ENCODE assay signal across 9 mouse cellular contexts in genomic region chr16:6348581-6349241, GRCm38 (mm10).
DNase-seq lines count a peak whose midpoint lies in the region; ATAC-seq lines count a peak whose summit lies in the region.
"Had no signal": no experiment of that assay in that cellular context is flagged by ENCODE, and none has a peak within 500 bp of the region (broad histone marks: within the 10 kb centered on the region; RNA-seq: fewer than 3 reads in every experiment).

No protein-coding gene starts in this region.

- no peaks in the 10 kb centered on the region; the same call in 1 of the 2 replicates for H3K4me1 ChIP-seq in lung, embryonic 16.5 days (replicated peaks; ENCODE audit: control insufficient read depth, insufficient read depth, low read length)
- peaks cover 11% of the 10 kb centered on the region for H3K4me1 ChIP-seq in heart, embryonic 13.5 days
- no peaks in the 10 kb centered on the region; the same call in 1 of the 2 replicates for H3K4me1 ChIP-seq in neural tube, embryonic 11.5 days (ENCODE audit: control insufficient read depth, insufficient read depth, low read length)

- peak; percentile 71 for ATAC-seq in lung, embryonic 16.5 days (ENCODE audit: low read depth)
- ATAC-seq in heart, embryonic 13.5 days (ENCODE audit: extremely low read depth, insufficient number of reproducible peaks, low FRiP score, low TSS enrichment) = no peak
- ATAC-seq in neural tube, embryonic 11.5 days (ENCODE audit: insufficient read depth, low FRiP score, low TSS enrichment) = peak; percentile 80

- H3K9me3 ChIP-seq in lung, embryonic 16.5 days (ENCODE audit: control insufficient read depth, low read length) = no peaks in the 10 kb centered on the region
- H3K9me3 ChIP-seq in heart, embryonic 13.5 days = no peaks in the 10 kb centered on the region
- H3K9me3 ChIP-seq in neural tube, embryonic 11.5 days (ENCODE audit: control insufficient read depth, low read length) = no peaks in the 10 kb centered on the region

- peaks cover 25% of the 10 kb centered on the region for H3K27me3 ChIP-seq in lung, embryonic 16.5 days (ENCODE audit: control insufficient read depth, insufficient read depth, low read depth, low read length)
- peaks cover 67% of the 10 kb centered on the region for H3K27me3 ChIP-seq in heart, embryonic 13.5 days (replicated peaks)
- peaks cover 24% of the 10 kb centered on the region for H3K27me3 ChIP-seq in neural tube, embryonic 11.5 days (ENCODE audit: control insufficient read depth, insufficient read depth, low read length)

- no peak overlapping the region for H3K9ac ChIP-seq in lung, embryonic 16.5 days (ENCODE audit: low read length)
- peak overlapping the region; percentile 25; the same call in 1 of the 2 replicates for H3K9ac ChIP-seq in heart, embryonic 13.5 days
- H3K9ac ChIP-seq in neural tube, embryonic 11.5 days (ENCODE audit: low read length) = peak overlapping the region; percentile 50

- peak overlapping the region; percentile 54 for H3K4me2 ChIP-seq in lung, embryonic 16.5 days (ENCODE audit: low read depth, low read length)
- H3K4me2 ChIP-seq in heart, embryonic 13.5 days = peak overlapping the region; percentile 66
- peak overlapping the region; percentile 71 for H3K4me2 ChIP-seq in neural tube, embryonic 11.5 days (ENCODE audit: low read depth)

- H3K4me3 ChIP-seq in lung, embryonic 16.5 days (ENCODE audit: low read length) = peak overlapping the region; percentile 34
- H3K4me3 ChIP-seq in heart, embryonic 13.5 days = peak overlapping the region; percentile 42
- peak overlapping the region; percentile 34 for H3K4me3 ChIP-seq in neural tube, embryonic 11.5 days (ENCODE audit: low read depth, low read length)

- H3K36me3 ChIP-seq in lung, embryonic 16.5 days (ENCODE audit: control insufficient read depth, insufficient read depth, low read length) = no peaks in the 10 kb centered on the region
- no peaks in the 10 kb centered on the region for H3K36me3 ChIP-seq in heart, embryonic 13.5 days
- no peaks in the 10 kb centered on the region for H3K36me3 ChIP-seq in neural tube, embryonic 11.5 days (ENCODE audit: control insufficient read depth, insufficient read depth, low read length)

- DNase-seq in lung, adult 18-20 months = no peak
- peak; percentile 76 to 77 for DNase-seq in cerebellum, postnatal 36 days
- DNase-seq in left cerebral cortex, adult 8-10 months (ENCODE audit: low spot score in 2 of 2) = peak; percentile 63 to 80
- DNase-seq in neural tube, embryonic 11.5 days (ENCODE audit: low spot score) = peak; percentile 70
- no peak for DNase-seq in B cell, adult 2 months
- DNase-seq in thymus, postnatal 36 days = no peak

- WGBS in lung, embryonic 16.5 days = 0% methylated on average over 40 of the region's 41 CpGs
- WGBS in heart, embryonic 13.5 days = 2% methylated on average over 41 of the region's 41 CpGs
- under 1% methylated on average over 40 of the region's 41 CpGs for WGBS in neural tube, embryonic 11.5 days

- no peak overlapping the region for H3K27ac ChIP-seq in lung, embryonic 16.5 days (ENCODE audit: low read length)
- H3K27ac ChIP-seq in heart, embryonic 13.5 days (replicated peaks) = no peak overlapping the region
- H3K27ac ChIP-seq in neural tube, embryonic 11.5 days (ENCODE audit: low read depth, low read length) = no peak overlapping the region
- H3K27ac ChIP-seq: macrophage had no signal

Comparison
In these comparisons a context has a peak if more than half of its experiments do, and no peak if none do; other contexts are left out.
1. DNase-seq: peak in cerebellum, postnatal 36 days (2 of 2), left cerebral cortex, adult 8-10 months (2 of 2) and neural tube, embryonic 11.5 days (single experiment); none in lung, adult 18-20 months (0 of 2), B cell, adult 2 months (0 of 2) and thymus, postnatal 36 days (0 of 2).
2. Peak in every context shown above with its lines, with median percentiles within 50 percentile points of each other: H3K4me2 ChIP-seq and H3K4me3 ChIP-seq.